Mouse (Mus musculus) heart, embryonic 14.5 days (tissue): ENCODE results near the gene Gm5662. TPM values are rescaled to one million over a fixed set of nuclear protein-coding genes. Genes with fewer than 3 reads are reported as not detected.
"Not testable (repeated sequence)": the region's sequence is repeated elsewhere in the genome, so short reads cannot be mapped to it uniquely, and the experiment has no call there.

Experiments used
- ATAC-seq: fragments of 200-750 bp; cut with Nextera tagmentation; 2 replicates; pipeline ENCODE4 v1.8.0; 2017; ENCODE audit warnings: low read depth, moderate TSS enrichment; ENCODE audit not compliant: insufficient number of reproducible peaks, insufficient read depth, low FRiP score
- H3K27ac ChIP-seq, 2 experiments: fragments of 200-500 bp in 1 of 2; fragments of 300-500 bp in 1 of 2; sonication (generic) in 1 of 2; replicated peaks in 1 of 2; 2 replicates each; pipeline ENCODE4 v1.5.1; 2012 to 2014; ENCODE audit warnings: low read depth in 2 of 2, low read length in 2 of 2, control low read depth in 1 of 2, mild to moderate bottlenecking in 1 of 2, mixed read lengths in 1 of 2; ENCODE audit not compliant: control insufficient read depth in 1 of 2, insufficient read depth in 1 of 2
- H3K27me3 ChIP-seq: fragments of 300-500 bp; sonication (generic); 2 replicates; pipeline ENCODE4 v1.6.1; 2014; ENCODE audit warnings: mild to moderate bottlenecking, low read length, control low read depth; ENCODE audit not compliant: control insufficient read depth, insufficient read depth
- H3K36me3 ChIP-seq: fragments of 300-500 bp; sonication (generic); 2 replicates; pipeline ENCODE4 v1.6.1; 2014; ENCODE audit warnings: mild to moderate bottlenecking, control low read depth, low read length, mixed read lengths; ENCODE audit not compliant: control insufficient read depth, insufficient read depth
- H3K4me1 ChIP-seq, 2 experiments: fragments of 200-500 bp in 1 of 2; fragments of 300-500 bp in 1 of 2; sonication (generic) in 1 of 2; 2 replicates each; pipeline ENCODE4 v1.6.1; 2012 to 2014; ENCODE audit warnings: low read length in 2 of 2, control low read depth in 1 of 2, mixed read lengths in 1 of 2; ENCODE audit not compliant: control insufficient read depth in 2 of 2, insufficient read depth in 2 of 2
- H3K4me2 ChIP-seq: fragments of 300-500 bp; sonication (generic); 2 replicates; pipeline ENCODE4 v1.6.1; 2014; ENCODE audit warnings: mild to moderate bottlenecking, low read length
- H3K4me3 ChIP-seq, 2 experiments: fragments of 200-500 bp in 1 of 2; fragments of 300-500 bp in 1 of 2; sonication (generic) in 1 of 2; 2 replicates each; pipeline ENCODE4 v1.5.1; 2012 to 2014; ENCODE audit warnings: low read length in 2 of 2, mild to moderate bottlenecking in 2 of 2, control low read depth in 1 of 2, low read depth in 1 of 2, moderate library complexity in 1 of 2; ENCODE audit not compliant: control insufficient read depth in 1 of 2, insufficient read depth in 1 of 2
- H3K9ac ChIP-seq: fragments of 300-500 bp; sonication (generic); 2 replicates; pipeline ENCODE4 v1.6.1; 2014; ENCODE audit warnings: mild to moderate bottlenecking, low read length
- H3K9me3 ChIP-seq: fragments of 300-500 bp; sonication (generic); 2 replicates; pipeline ENCODE4 v1.6.1; 2016; ENCODE audit warnings: low read length, control low read depth; ENCODE audit not compliant: control insufficient read depth
- WGBS: fragments of 180-500 bp; shearing (Covaris S2); extraction: QIAGEN DNeasy Blood & Tissue Kit; methylation state at CpG from one replicate; pipeline ENCODE4 v1.1.7; 2014; 5-methylcytosine and 5-hydroxymethylcytosine counted together
- polyA plus RNA-seq: library from polyadenylated mRNA; unstranded; fragments of >200 nt; fragmentation: Nextera tagmentation; extraction: Ambion mirVana; gene quantifications from 2 replicates; pipeline ENCODE4 v1.2.1, GENCODE M21; 2014

Gm5662 gene
- polyA plus RNA-seq, 1 experiment from 2014 or later = not detected

DNA sequence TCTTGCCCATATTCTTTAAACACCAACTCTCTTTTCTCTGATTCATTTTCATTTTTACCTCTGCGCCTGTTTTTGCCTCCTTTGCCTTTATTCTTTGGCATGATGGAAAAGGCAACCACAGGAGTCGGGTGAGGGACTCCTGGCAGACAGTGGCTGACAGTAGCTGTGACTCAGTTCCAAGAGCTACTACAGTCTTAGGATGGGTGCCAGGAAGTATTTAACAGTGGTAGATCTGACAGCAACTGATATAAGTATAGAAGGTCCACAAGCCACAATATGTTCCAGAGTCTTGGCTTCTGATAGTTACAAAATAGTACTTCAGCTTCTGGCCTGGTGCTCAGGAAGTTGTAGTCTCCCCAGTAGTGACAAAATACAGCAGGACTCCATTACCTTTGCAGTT, 24.3 kb downstream of the Gm5662 start, which contains the start of gene Gm8332:
Gene Gm8332 (minus strand): TSS at position 101 of the 400 bp plus-strand sequence.
- H3K9ac ChIP-seq, H3K27me3 ChIP-seq, H3K9me3 ChIP-seq, H3K4me2 ChIP-seq, H3K4me1 ChIP-seq, H3K36me3 ChIP-seq, H3K27ac ChIP-seq, H3K4me3 ChIP-seq, ATAC-seq: not testable (repeated sequence)
- WGBS = 57% methylated on average over 1 of the region's 2 CpGs

DNA sequence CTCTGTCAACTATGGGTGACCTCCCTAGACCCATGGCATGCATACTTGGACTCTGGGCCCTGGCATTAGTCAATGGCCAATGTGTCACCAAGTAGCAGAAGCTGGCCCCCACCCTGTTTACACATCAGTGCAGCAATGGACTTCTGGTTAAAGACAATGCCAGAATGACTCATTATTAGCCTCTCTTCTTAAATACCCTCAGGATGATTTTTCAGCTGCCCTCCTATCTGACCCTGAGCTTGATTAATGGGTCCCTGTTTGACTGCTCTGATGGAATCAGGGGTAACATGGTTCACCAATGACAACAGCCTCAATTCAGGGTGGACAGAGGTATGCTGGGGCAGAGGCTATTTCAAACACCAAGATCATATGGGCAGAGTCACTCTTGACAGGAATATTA, 28.5 kb downstream of the Gm5662 start:
- not testable (repeated sequence) for ATAC-seq, H3K4me2 ChIP-seq, H3K9me3 ChIP-seq, H3K36me3 ChIP-seq, H3K9ac ChIP-seq, H3K27me3 ChIP-seq, H3K4me1 ChIP-seq, H3K4me3 ChIP-seq, H3K27ac ChIP-seq

DNA sequence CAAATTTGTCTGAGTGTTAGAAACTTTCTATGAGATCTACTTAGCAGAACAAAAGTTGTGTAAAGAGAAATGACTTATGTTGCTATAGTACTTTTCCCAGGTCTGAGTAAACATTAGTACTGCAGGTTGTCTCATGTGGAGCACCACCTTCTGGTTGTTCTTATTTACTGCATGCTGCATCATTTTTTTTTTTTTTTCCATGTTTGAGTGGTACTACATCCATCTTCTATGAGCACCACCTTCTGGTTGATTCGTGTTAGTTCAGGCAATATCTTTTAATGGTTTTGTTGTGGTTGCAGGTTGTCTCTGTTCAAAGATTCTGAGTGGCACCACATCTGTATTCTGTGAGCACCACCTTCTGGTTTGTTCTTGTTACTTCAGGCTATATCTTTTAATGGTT, 31.4 kb downstream of the Gm5662 start:
- not testable (repeated sequence) for ATAC-seq, H3K9ac ChIP-seq, H3K27ac ChIP-seq, H3K36me3 ChIP-seq, H3K4me3 ChIP-seq, H3K4me1 ChIP-seq, H3K4me2 ChIP-seq, H3K9me3 ChIP-seq, H3K27me3 ChIP-seq
- WGBS = 53% methylated on average over 1 of the region's 1 CpGs

Other genes starting within 250 kb of the Gm5662 start
- not detected in 2 replicates for gene Gm2056, start 247.5 kb downstream of the Gm5662 start, polyA plus RNA-seq
- gene Gm16368, start 190.8 kb downstream of the Gm5662 start, polyA plus RNA-seq = not detected in 2 replicates
- gene Gm10436, start 92.4 kb downstream of the Gm5662 start, polyA plus RNA-seq = not detected in 2 replicates
- gene Gm8332, start 24.4 kb downstream of the Gm5662 start, polyA plus RNA-seq = not detected in 2 replicates
- not detected in 2 replicates for gene Gm5039, start 49.5 kb upstream of the Gm5662 start, polyA plus RNA-seq
- gene Adck1, start 86.1 kb upstream of the Gm5662 start, polyA plus RNA-seq = 12.9 and 13.8 TPM in 2 replicates